Mouse (Mus musculus) C2C12 (cell line): ENCODE data around the gene Actl10.

Experiments
- CTCF ChIP-seq: IDR thresholded peaks from one replicate; pipeline ENCODE4 v1.5.1; 2011; ENCODE audit not compliant: control insufficient read depth, insufficient read depth, insufficient read length
- USF1 ChIP-seq: IDR thresholded peaks from one replicate; pipeline ENCODE4 v1.6.1; 2011; ENCODE audit warnings: low read depth, mild to moderate bottlenecking, control low read depth, moderate library complexity

- TF ChIP-seq CTCF (no peak), USF1 (no peak)
These were observed 20.4 kb downstream of the Actl10 start for GRCm38 (mm10) chr2:154571976-154572375.
